Mouse (Mus musculus): ENCODE measurements at regions not wholly inside any gene's neighbourhood (a gene's known extent, or its start where the extent isn't known, plus 50 kb on each side); places are given as distances from the start of the nearest gene placed in this dataset.
A peak's percentile ranks its signal among the peaks of the same experiment; 100 is the strongest.

DNA sequence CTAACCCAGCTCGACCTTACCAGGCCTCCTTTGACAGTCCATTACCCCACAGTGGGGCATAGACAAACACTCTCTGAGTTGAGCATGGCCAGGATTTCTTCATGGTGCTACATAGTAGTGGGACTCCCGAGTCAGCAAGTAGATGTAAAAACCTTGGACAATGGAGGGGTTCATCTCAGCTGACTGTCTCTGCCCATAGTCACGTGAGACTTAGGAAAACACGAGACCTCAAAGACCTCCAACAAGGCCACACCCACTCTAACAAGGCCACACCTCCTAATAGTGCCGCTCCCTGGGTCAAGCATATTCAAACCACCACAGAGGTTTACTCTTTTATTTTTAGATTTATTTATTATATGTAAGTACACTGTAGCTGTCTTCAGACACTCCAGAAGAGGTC is 52.5 kb upstream of the Cldn24 start:
- no peaks in the 10 kb centered on the region for H3K27me3 ChIP-seq (ENCODE audit: insufficient read depth, low read length)
- DNase-seq (ENCODE audit: low spot score): no peak
- no peak for ATAC-seq (ENCODE audit: low FRiP score)
- H3K27ac ChIP-seq (ENCODE audit: low read depth, low read length): no peak overlapping the region
- H3K4me1 ChIP-seq (ENCODE audit: insufficient read depth, low read length): no peaks in the 10 kb centered on the region
- H3K9ac ChIP-seq (replicated peaks; ENCODE audit: low read length, poor library complexity, severe bottlenecking): no peak overlapping the region
- H3K4me3 ChIP-seq (ENCODE audit: low read depth, low read length): no peak overlapping the region
- H3K4me2 ChIP-seq (ENCODE audit: low read depth, low read length, poor library complexity, severe bottlenecking): no peak overlapping the region
- 83% methylated on average over 5 of the region's 5 CpGs for WGBS
- H3K36me3 ChIP-seq (ENCODE audit: insufficient read depth, low read length): no peaks in the 10 kb centered on the region
- H3K9me3 ChIP-seq (ENCODE audit: low read length): no peaks in the 10 kb centered on the region
- no peak for TF ChIP-seq CTCF (IDR thresholded peaks at IDR 0.05)

DNA sequence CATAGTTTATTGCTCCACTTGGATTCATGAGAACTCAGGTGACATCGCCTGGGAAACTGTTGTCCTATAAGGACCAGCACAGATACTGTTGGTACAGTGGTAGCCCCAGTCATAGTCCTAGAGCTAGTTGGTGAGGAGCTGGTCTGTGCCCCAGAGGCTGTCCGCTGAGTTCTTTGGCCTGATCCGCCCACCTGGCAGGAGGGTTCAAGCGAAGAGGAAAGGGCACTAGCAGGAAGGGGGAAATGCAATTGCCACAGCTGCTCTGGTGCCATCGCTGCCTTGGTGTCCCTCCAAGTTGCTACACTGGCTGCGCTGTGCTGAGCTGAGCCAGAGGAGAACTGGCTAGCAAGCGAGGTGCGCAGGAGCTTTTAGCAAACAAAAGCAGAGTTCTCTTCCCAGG is 53.2 kb upstream of the Cldn24 start:
- no peak overlapping the region for H3K9ac ChIP-seq (replicated peaks; ENCODE audit: low read length, poor library complexity, severe bottlenecking)
- H3K27ac ChIP-seq (ENCODE audit: low read depth, low read length): no peak overlapping the region
- H3K27me3 ChIP-seq (ENCODE audit: insufficient read depth, low read length): no peaks in the 10 kb centered on the region
- no peak overlapping the region for H3K4me3 ChIP-seq (ENCODE audit: low read depth, low read length)
- WGBS: 95% methylated on average over 8 of the region's 8 CpGs
- no peak for TF ChIP-seq CTCF (IDR thresholded peaks at IDR 0.05)
- H3K4me2 ChIP-seq (ENCODE audit: low read depth, low read length, poor library complexity, severe bottlenecking): no peak overlapping the region
- no peaks in the 10 kb centered on the region for H3K36me3 ChIP-seq (ENCODE audit: insufficient read depth, low read length)
- no peaks in the 10 kb centered on the region for H3K4me1 ChIP-seq (ENCODE audit: insufficient read depth, low read length)
- DNase-seq (ENCODE audit: low spot score): no peak
- H3K9me3 ChIP-seq (ENCODE audit: low read length): no peaks in the 10 kb centered on the region
- ATAC-seq (ENCODE audit: low FRiP score): no peak

DNA sequence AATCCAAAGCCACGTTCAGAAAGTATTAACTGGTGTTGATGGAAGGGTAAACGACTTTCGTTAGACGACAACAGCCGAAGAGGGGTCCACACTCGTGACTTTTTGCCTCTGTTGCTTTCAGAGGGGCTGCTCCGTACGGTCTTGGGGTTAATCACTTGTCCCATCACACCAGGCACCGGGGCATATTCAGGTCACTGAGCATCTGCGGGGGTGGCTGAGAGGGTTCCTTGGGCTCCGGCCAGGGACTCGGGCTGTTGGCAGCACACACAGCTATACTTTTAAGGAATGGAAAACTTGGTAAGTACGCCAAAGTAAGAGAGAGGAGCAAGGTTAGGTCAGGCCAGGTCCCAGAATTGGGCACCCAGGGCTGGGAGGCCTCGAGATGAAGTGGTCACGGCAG is 50.7 kb upstream of the Cdkn2aip start:
- peak overlapping the region; percentile 34; the same call in 1 of the 2 replicates for H3K4me2 ChIP-seq (ENCODE audit: low read depth, low read length, poor library complexity, severe bottlenecking)
- 54% methylated on average over 15 of the region's 15 CpGs for WGBS

DNA sequence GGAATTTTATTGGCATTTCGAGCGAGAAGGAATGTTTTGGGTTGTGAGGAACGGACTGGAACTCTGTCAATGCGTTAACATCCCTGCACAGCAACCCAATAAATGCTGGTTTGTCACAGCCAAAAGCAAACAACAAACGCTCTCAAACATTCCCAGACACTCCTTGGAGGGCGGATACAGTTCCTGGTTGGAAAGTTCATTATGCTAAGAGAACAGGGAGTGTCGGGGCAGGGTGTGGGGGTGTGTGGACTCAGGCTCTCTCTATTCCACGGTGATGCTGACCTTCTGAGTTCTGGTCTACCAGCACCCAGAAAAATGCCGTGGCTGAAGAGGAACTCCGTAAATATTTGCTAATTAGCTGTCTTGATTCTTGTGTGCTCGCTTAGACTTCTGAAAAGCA is 50.3 kb upstream of the Cdkn2aip start:
- 31% methylated on average over 11 of the region's 11 CpGs for whole genome bisulfite sequencing
- Histone ChIP-seq H3K4me2 (ENCODE audit: low read depth, low read length, poor library complexity, severe bottlenecking) (peak overlapping the region; percentile 34), H3K9me3 (ENCODE audit: low read length) (no peaks in the 10 kb centered on the region)

More for the DNA sequence above, 50.7 kb upstream of the Cdkn2aip start:
- H3K4me1 ChIP-seq (ENCODE audit: insufficient read depth, low read length): no peaks in the 10 kb centered on the region; the same call in 1 of the 2 replicates
- DNase-seq (ENCODE audit: low spot score) (no peak), ATAC-seq (ENCODE audit: low FRiP score) (no peak)
- no peak overlapping the region for H3K27ac ChIP-seq (ENCODE audit: low read depth, low read length)
- H3K36me3 ChIP-seq (ENCODE audit: insufficient read depth, low read length): no peaks in the 10 kb centered on the region
- H3K27me3 ChIP-seq (ENCODE audit: insufficient read depth, low read length): no peaks in the 10 kb centered on the region
- no peaks in the 10 kb centered on the region for H3K9me3 ChIP-seq (ENCODE audit: low read length)
- no peak overlapping the region for H3K9ac ChIP-seq (replicated peaks; ENCODE audit: low read length, poor library complexity, severe bottlenecking)
- no peak for TF ChIP-seq CTCF (IDR thresholded peaks at IDR 0.05)
- H3K4me3 ChIP-seq (ENCODE audit: low read depth, low read length): no peak overlapping the region

More for the DNA sequence above, 50.3 kb upstream of the Cdkn2aip start:
- H3K36me3 ChIP-seq (ENCODE audit: insufficient read depth, low read length): no peaks in the 10 kb centered on the region
- no peak overlapping the region for H3K27ac ChIP-seq (ENCODE audit: low read depth, low read length)
- H3K9ac ChIP-seq (replicated peaks; ENCODE audit: low read length, poor library complexity, severe bottlenecking): no peak overlapping the region
- H3K27me3 ChIP-seq (ENCODE audit: insufficient read depth, low read length): no peaks in the 10 kb centered on the region
- 0 out of 2 replicates have a peak overlapping the region, but pooled peaks have one; percentile 5 for H3K4me3 ChIP-seq (ENCODE audit: low read depth, low read length)
- ATAC-seq (ENCODE audit: low FRiP score) (no peak), DNase-seq (ENCODE audit: low spot score) (no peak)
- no peaks in the 10 kb centered on the region; the same call in 1 of the 2 replicates for H3K4me1 ChIP-seq (ENCODE audit: insufficient read depth, low read length)
- no peak for TF ChIP-seq CTCF (IDR thresholded peaks at IDR 0.05)
